Mouse (Mus musculus) G1E (cell line): Measurements from ENCODE around the gene Mecom.

Experiments used
- CTCF ChIP-seq: IDR thresholded peaks from 2 replicates; pipeline ENCODE4 v1.5.1; 2012; ENCODE audit warnings: low read depth, low read length, inconsistent platforms, mixed read lengths
- GATA1 ChIP-seq: IDR thresholded peaks from 2 replicates; pipeline ENCODE4 v1.6.1; 2012; ENCODE audit warnings: borderline replicate concordance, low read length, inconsistent platforms, mixed read lengths
- GATA2 ChIP-seq: IDR thresholded peaks from 2 replicates; pipeline ENCODE4 v1.6.1; 2012; ENCODE audit warnings: low read depth, low read length, inconsistent platforms, borderline replicate concordance
- POLR2AphosphoS5 ChIP-seq: IDR thresholded peaks from 2 replicates; pipeline ENCODE4 v1.6.1; 2012; ENCODE audit warnings: low read depth, low read length, inconsistent platforms; ENCODE audit not compliant: insufficient replicate concordance
- TAL1 ChIP-seq: conservative IDR thresholded peaks from 2 replicates; pipeline ENCODE4 v1.6.1; 2012; ENCODE audit warnings: low read depth, low read length, inconsistent platforms, mixed read lengths

DNA sequence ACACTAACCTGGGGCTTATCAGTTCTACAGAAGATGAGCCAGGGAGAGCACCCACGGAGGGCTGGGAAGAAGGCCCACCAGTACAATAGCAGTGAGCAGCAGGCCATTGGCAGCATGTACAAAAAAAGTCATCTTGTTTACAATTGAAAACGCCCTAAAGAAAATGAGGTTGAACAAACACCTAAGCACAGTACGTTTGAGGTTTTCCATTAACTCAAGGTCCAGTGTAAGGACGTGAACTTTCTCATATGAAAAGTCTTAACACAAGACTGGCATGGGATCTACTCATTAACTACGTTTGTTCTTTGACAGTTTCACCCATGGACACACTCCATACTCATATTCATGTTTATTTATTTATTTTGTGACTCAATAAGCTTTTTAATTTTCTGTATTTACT lies 118.9 kb downstream of the Mecom start:
- TF ChIP-seq CTCF: no peak
- no peak for TF ChIP-seq TAL1
- no peak for TF ChIP-seq POLR2AphosphoS5
- TF ChIP-seq GATA1: no peak
- no peak for TF ChIP-seq GATA2
